Mouse (Mus musculus): ENCODE measurements around the gene Dapk3.

Dapk3 gene

GRCm38 (mm10) chr10:81240876-81241275, 58.1 kb downstream of the Dapk3 start:
- peak; percentile 68 for DNase-seq (ENCODE audit: low read depth, low spot score)

- DNase-seq (ENCODE audit: low read depth, low spot score): no peak
Observed at GRCm38 (mm10) chr10:81242021-81242420, 59.2 kb downstream of the Dapk3 start.
